Mouse (Mus musculus) hindbrain, embryonic 11.5 days (tissue): Measurements from ENCODE around the gene Ppy. TPM values are rescaled to one million over a fixed set of nuclear protein-coding genes. Genes with fewer than 3 reads are reported as not detected.

ENCODE experiments used
- polyA plus RNA-seq: library from polyadenylated mRNA; unstranded; fragments of >200 nt; fragmentation: Nextera tagmentation; extraction: Ambion mirVana; gene quantifications from 2 replicates; pipeline ENCODE4 v1.2.1, GENCODE M21; 2014

Gene Ppy
- polyA plus RNA-seq, 1 experiment from 2014 or later: not detected

Other genes starting within 250 kb of the Ppy start
- 1.2 and 2.1 TPM in 2 replicates for gene Meox1, start 206.9 kb downstream of the Ppy start, polyA plus RNA-seq
- 0.11 and 0.31 TPM in 2 replicates for gene Sost, start 134.3 kb downstream of the Ppy start, polyA plus RNA-seq
- not detected in 2 replicates for gene Cfap97d1, start 117.0 kb downstream of the Ppy start, polyA plus RNA-seq
- gene Dusp3, start 114.3 kb downstream of the Ppy start, polyA plus RNA-seq: 11.4 and 12.1 TPM in 2 replicates
- gene Mpp3, start 72.9 kb downstream of the Ppy start, polyA plus RNA-seq: 23.3 and 26.5 TPM in 2 replicates
- gene Cd300lg, start 59.8 kb downstream of the Ppy start, polyA plus RNA-seq: 0.09 and 0.13 TPM in 2 replicates
- 9.8 and 11.7 TPM in 2 replicates for gene Mpp2, start 12.8 kb downstream of the Ppy start, polyA plus RNA-seq
- gene Pyy, start 6.5 kb upstream of the Ppy start, polyA plus RNA-seq: 1.7 and 2.7 TPM in 2 replicates
- 0.14 TPM in 1 of 2 replicates, not detected in the other for gene Nags, start 44.2 kb upstream of the Ppy start, polyA plus RNA-seq
- 33.2 and 34.4 TPM in 2 replicates for gene Tmem101, start 55.1 kb upstream of the Ppy start, polyA plus RNA-seq
- gene Lsm12, start 84.0 kb upstream of the Ppy start, polyA plus RNA-seq: 76.0 and 80.1 TPM in 2 replicates
- 28.8 and 31.9 TPM in 2 replicates for gene G6pc3, start 88.3 kb upstream of the Ppy start, polyA plus RNA-seq
- gene Hdac5, start 128.8 kb upstream of the Ppy start, polyA plus RNA-seq: 32.2 and 36.6 TPM in 2 replicates
- 13.2 and 14.0 TPM in 2 replicates for gene BC030867, start 147.6 kb upstream of the Ppy start, polyA plus RNA-seq
- gene Asb16, start 167.4 kb upstream of the Ppy start, polyA plus RNA-seq: 0.06 and 0.08 TPM in 2 replicates
- gene Tmub2, start 183.6 kb upstream of the Ppy start, polyA plus RNA-seq: 64.0 and 65.2 TPM in 2 replicates
- gene Atxn7l3, start 195.3 kb upstream of the Ppy start, polyA plus RNA-seq: 17.5 and 22.0 TPM in 2 replicates
- gene Ubtf, start 218.4 kb upstream of the Ppy start, polyA plus RNA-seq: 82.1 and 83.4 TPM in 2 replicates